Mouse (Mus musculus): ENCODE results near the gene Wfdc15b.
A peak's percentile ranks its signal among the peaks of the same experiment; 100 is the strongest.
"Not testable (repeated sequence)": the region's sequence is repeated elsewhere in the genome, so short reads cannot be mapped to it uniquely, and the experiment has no call there.

Wfdc15b gene

DNA sequence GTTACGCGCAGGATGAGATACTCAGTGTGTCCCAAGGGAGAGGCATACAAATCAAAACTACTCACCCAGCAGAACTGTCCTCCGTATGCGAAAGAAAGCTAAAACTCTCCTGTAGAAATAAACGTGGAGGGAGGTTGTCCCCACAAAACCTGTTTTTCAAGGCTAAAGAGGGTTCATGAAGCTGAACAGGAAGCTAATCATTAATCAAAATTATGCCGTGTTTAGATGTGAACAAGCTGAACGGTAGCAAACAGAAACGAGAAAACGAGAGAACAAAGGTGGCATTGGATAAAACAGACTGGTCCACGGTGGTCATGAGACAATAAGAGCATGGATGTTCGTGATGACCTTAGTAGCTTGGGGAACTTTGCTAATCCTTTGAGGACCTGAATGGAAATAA lies at the start of gene Wfdc15b:
Wfdc15b (minus strand) TSS at position 139 of the 400 bp plus-strand sequence.
- DNase-seq: no peak

DNA sequence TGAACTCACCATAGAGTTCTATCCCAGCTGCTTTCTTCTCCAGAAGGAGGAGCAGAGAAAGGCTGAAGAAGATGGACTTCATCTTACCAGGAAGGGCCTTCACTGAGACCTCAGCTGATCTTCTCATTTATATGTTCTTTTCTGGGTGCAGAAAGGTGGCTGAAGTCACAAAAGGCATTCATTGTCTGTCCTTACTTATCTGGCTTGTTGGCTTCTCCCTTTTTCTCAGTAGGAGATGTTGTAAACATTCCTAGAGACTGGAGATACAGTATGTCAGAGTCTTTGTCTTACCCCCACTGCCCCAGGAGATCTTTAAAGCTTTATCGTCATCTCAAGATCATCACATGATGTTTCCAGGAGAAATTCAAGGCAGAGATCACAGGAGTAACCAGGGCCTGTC lies 35.1 kb upstream of the Wfdc15b start, which contains the start of gene Svs3b:
Svs3b (minus strand) TSS at position 101 of the 400 bp plus-strand sequence.
- not testable (repeated sequence) for DNase-seq

DNA sequence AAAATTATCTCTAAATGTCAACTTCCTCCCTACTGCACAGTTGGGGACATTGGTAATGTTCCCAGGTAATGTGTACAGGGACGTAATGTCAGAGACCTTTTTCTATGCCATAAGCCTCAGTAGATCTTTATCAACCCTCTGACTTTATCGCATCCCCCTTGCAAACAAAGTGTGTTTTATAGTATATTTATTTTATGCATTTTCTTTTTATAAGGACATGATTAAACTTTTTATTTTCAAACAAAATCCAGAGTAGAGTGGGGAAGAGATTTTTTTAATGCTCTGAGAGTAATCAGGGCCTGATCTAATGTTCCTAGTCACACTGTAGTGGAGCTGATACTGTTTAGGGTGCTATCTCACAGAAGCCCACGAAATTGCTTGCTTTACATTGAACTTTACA lies 16.9 kb upstream of the Wfdc15b start, which contains the start of gene Svs2:
Svs2 (minus strand) TSS at position 101 of the 400 bp plus-strand sequence.
- DNase-seq: no peak

DNA sequence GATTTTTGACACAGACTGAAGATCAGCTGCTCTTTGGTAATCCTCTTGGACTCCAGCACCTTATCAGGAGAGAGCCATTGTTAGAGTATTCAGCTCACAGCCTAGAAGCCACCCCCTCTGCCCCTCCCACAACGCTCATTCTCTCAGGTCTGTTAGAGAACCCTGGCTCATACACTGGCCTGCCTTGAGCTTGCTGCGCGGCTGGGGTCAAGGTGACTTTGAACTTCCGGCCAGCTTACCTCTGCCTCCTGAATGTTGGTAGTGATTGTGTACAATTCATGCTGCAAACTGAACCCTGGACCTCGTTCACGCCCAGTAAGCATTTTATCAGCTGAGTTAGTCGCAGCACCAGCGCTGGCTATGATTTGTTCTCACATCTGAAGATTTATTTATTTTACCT lies 11.2 kb upstream of the Wfdc15b start:
- no peak for DNase-seq

DNA sequence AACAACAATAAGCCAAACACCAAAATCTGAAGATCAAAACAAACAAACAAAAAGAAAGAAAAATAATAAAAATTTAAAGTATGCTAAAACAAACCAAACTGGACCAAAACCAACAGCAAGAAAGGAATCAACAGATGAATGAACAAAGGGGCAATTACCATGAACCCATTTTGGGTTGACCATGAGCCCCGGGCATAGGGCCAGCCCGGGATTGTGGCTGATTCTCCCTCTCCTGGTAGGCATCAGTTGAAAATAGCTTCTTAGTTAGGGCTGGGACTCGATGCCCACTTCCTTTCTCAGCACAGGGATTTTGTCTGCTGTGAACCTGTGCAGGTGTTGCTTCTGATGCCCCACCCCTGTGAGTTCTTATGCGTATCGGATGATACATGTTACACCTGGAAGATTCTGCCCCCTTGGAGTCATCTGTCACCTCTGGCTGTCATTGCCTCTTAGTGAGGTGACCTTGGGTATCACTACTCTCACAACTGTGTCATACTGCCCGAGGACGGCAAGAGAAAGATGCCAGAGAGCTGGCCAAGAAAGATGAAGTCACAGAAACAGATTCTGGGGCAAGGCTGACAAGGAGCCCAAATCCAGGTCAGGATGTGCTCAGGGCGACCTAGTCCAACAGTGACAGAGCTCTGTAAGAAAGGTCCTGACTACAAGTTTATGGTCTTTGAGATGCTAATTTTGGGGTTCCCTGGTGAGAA lies 7.1 kb upstream of the Wfdc15b start:
- DNase-seq: no peak

DNA sequence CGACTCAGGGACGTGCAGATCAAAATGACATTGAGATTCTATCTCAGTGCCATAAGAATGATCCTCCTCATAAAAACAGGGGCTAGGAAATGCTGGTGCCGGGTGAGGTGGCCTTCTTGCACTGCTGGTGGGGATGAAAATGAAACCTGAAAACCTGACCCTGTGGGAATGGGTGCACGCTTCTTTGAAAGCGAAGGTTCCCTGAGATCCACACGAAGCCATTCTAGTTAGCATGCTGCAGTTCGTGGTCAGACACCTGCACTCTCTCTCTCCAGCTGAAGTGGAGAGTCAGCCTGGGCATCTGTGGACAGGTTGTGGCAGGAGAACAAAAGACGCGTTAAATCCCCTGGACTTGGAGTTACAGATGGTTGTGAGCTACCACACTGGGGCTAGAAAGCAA lies 2.2 kb downstream of the Wfdc15b start:
- DNase-seq: no peak

DNA sequence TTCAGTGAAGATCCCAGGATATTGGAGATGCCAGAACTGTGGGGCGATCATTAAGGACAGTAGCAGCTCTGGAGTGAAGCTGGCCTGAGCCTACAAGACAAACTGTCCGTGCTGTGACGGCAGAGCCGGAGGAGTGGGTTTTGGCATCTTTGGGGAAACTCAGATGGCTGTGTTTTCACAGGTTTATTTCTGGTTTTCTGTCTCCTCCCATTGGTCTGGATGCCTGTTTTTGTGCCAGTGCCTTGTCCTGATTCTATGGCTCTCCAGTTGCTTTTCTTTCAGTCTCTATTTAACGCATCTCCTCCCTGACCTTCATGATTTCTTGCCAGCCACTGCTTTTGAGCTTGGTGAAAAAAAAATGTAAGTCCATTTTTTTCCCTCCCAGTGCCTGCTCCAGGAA lies 8.7 kb downstream of the Wfdc15b start:
- no peak for DNase-seq

DNA sequence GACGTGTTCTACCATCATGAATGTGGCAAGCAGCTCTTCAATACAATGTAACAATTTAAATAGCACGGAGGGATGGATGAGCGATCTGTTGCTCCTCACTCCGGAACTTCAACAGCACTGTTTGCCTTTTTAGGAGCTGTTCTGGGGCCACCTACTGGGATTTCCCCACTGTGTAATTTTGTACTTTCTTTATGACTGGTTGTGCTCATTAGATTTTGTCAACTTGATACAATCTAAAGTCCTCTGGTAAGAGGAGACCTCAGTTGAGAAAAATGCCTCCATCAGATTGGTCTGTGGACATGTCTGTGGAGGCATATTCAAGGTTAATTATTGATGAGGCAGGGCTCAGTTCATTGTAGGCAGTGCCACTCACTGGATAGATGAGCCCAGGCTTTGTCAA lies 10.6 kb downstream of the Wfdc15b start:
- no peak for DNase-seq

DNA sequence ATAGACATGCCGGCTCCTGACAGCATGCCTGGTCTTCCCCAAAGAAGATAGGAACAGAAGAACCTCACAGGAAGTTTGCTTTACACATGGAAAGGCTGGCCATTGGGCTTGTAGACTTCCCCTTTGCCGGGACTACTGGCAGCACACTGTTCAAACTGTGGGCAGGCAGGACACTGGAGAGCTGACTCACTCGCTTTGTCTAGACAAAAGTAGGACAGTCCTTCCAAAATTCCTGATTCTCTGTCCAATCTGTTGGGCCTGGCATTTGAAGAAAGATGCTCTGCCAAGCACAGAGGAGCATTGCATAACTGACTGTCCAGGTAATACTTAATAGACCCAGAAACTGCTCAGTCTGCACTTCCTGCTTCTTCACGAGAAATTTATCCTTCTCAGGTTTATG lies 14.8 kb downstream of the Wfdc15b start:
- DNase-seq: no peak

DNA sequence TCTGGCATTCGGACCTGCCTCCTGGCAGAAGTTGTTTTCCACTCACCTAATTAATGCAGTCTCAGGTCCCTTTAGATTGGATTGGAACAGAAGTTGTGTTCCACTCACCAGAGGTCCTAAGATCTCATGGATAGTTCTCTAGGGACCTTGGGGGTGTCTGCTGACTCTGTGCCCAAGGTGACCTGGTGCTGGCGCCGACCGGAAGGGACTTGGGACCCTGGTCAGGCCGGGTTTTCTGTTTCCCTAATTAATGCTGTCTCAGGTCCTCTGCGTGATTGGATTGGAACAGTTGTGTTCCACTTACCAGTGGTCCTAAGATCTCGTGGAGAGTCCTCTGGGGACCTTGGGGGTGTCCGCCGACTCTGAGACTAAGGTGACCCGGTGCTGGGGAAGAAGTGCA lies 15.4 kb downstream of the Wfdc15b start:
- not testable (repeated sequence) for DNase-seq

DNA sequence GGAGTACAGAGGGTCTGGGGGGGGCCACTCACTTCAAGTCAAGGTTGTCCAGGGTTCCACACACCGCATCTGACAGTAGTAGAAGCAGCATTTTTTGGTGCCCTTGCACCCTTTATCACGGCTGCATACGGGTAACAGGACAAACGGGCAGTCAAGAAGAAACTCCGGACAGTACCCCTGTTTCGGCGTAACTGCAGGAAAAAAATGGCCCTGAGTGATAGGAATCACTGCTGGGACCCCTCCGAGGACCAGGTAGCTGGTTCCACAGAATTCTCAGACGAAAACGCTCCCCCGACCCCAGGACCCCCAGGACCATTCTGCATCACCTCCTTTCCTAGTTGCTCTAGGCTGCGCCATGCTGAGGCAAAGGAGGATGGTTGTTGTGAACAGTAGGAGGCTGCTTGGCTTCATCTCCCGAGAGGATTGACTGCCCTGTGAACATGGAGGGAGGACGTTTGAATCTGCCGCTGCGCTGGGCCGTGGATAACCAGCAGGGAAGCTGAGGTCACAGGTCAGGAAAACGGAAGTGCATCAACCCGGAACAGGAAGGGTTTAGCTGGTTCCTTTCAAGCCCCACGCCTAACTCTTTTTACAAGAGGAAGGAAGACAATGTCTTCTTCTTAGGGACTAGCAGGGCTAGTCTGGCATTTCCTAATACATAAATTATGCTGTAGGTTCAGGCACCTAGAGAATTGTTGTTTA lies 21.7 kb downstream of the Wfdc15b start, which contains the start of gene Wfdc15a:
Wfdc15a (minus strand) TSS at position 505 of the 702 bp plus-strand sequence.
- DNase-seq: no peak

DNA sequence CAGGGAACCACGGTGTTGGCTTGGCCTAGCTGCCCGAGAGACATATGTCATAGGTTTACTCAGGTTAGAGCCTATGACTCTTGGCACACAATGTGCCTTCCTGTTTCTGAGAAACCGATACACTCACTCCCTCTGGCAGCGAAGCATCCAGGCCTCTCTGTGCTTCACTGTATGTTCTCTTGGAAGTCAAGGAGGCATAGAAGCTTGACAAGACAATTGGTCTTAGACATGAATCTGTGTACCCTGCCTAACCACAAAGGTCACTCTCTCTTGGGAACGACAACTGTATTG lies 24.8 kb downstream of the Wfdc15b start:
- DNase-seq: no peak

DNA sequence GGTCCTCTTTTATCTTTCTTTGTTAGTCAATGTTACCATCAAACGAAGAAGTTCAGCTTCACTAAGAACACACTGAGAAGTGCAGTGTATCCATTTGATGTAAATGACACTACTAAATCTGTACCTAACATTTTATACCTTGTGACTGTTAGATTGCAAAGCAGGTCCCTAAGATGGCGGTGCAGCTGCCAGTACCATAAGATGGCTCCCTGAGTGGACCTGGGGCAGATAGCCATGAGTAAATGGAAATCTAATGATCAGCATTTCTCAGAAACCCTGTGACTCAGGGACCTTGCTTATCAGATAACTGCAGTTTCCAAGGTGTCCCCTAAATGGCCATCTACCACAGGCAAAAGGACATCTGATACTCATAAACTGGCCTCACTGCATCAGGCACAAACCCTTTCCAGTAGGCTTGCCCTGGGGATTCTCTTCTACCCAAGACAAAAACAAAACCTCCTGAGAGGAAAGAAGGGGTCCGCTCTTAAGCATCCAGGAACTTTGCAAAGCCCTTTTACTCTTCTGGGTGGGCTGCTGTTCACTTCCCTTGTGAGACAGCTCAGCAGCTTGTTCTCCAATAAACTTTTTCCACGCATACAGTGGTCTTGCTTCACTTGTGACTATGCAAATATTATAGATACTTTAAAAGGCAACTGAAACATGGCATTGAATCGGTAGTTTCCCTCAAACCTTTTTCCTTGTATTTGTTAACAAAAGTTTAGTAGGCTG lies 25.3 kb downstream of the Wfdc15b start:
- DNase-seq: no peak

DNA sequence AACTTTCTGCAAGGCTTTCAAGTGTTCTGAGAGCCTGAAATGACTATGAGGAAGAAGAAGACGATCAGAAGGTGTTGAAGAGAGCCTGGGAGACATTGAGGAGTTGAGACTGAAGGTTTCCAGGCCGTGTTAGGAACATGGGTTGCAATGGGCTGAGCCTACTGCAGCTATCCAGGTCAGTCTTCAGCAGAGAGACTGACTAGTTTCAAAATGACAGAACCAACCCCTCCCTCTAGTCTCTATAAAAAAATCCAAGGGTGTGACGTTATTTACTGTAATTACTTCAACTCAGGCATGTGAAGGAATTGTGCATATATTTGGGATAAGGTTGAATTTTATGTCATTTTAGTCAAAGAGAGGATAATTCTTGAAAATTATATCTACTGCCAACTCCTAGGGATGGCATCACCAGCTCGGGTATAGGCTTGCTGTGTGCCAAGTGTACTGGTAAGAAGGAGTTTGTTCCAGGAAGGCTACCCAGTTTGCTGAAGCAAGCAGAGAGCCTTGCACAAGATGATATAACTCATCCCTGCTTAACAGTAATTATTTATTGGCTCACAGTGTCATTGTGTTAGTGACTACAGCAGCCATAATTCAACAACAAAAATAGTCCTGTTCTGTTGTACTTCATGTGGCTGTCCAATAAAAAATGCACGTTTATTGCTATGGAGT lies 26.4 kb downstream of the Wfdc15b start:
- DNase-seq: no peak

DNA sequence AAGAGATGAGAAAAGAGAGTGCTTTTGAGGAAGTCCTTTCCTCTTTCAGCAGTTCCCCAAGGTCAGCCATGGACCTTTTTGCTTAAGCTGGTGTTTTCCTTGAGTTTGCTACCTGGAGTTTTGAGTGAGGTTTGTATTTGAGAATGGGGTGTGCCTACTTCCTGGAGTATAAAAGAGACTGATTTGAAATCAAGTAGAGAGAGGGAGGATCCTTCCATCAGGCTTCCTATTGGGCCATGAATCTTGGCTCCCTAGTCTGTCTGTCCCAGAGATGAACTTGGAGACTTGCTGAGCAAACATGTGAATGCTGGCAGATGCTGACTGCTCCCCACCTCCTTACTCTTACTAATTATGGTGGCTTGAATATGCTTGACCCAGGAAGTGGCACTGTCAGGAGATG lies 29.2 kb downstream of the Wfdc15b start:
- no peak for DNase-seq

DNA sequence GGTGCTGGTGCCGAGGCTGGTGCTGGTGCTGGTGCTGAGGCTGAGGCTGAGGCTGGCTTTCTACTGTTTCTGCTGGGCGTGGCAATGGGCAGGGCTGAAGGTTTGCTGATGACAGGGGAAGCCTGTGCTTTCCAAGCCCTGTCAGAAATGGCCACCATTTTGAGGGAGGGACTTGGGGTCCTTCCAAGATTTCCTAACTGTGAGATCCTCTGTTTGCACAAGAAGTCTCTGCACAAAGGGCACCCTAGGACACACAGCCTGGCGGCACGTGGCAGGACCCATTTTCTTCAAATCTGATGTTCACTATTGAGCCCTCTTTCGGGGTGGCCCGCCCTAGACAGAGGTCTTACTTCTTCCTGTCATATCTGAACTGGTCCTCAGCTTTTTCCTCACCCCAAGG lies 30.9 kb downstream of the Wfdc15b start, which contains the start of gene Wfdc12:
Wfdc12 (minus strand) TSS at position 33 of the 400 bp plus-strand sequence.
- DNase-seq: no peak

DNA sequence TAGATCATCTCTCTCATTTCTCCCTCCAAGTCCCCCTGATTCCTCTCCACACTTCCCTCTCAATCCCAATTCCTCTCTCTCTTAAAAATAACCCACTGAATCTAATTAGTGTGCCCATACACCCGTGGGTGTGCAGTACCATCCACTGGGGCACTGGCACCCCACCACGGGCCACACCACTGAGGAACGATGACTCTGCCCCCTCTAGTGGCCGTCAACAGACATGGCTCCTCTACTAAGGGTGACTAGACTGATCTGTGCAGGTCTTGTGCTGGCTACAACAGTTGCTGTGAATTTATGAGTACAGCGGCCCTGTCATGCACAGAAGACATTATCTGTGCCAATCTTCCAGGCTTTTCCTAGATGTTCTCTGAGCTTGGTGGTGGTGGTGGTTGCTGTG lies 32.7 kb downstream of the Wfdc15b start:
- no peak for DNase-seq

DNA sequence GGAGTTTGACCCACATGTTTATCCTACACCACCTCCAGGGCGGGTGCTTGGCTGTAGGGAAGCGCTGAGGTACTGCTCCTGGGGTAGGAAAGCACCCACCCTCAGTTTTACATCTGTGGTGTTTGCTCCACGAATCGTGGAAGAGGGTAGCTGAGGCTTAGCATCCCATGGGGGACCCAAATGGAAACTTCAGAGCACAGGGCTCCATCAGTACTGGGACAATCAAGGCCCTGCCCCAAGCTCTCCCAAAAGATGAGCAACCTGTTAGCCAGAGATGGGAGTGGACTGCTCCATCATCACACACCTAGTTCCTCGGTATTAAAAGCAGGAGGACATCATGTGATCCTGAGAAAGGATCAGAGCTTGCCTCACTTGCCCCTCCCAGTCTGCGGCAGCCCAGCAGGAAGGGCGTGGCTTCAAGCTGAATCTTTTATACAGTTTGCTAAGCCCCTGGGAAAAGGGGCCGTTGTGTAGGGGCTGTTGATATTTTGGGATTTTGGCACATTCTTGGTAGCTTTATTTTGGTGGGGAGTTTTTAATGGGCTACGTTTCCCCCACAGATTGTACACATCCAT lies 37.2 kb downstream of the Wfdc15b start:
- DNase-seq: no peak

DNA sequence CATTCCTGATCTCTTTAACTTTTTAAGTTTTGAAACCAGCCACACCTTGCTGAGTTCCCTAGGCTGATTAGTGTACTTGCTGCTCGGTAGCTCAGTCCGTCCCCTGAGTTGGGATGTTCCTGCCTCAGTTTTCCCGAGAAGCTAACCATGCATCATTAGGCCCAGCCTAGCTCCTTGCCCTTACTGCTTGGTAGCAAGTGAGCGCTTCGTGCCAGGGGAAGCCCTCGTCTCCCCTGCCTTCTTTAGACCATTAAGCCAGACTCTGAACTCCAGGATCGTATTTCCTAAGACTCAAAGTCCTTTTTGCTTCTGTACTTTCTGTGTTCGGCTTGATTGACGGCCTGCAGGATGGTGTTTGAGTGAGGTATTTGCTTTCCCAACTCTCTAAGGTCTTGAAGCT lies 38.1 kb downstream of the Wfdc15b start:
- no peak for DNase-seq

DNA sequence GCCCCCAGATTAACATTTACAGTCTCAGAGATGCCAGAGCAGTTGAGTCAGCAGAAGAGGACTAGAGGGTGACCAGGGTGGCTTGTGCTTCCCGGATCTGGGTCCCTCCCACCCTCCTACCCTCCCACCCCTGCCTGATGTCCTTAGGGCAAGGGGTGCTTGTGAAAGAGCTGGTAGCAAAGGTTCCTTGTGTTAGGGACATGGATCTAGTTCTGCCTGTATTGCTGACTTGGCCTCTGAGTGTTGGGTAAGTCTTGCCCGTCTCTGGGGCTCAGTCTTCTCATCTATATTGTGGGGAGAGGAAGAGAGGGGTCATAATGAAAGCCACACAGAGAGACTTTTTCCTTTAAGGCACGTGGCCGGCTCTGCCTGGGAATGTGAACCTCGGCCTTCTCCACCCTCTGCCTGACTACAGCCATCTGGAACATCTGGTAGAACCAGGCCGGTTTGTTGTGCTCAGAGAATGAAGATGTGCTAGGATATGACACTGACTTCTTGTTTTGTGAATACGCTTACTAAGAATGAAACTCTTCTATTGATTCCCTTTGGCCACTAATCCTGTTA lies 38.7 kb downstream of the Wfdc15b start, which contains the start of gene Wfdc5:
Wfdc5 (minus strand) TSS at position 51 of the 564 bp plus-strand sequence.
- DNase-seq: no peak

DNA sequence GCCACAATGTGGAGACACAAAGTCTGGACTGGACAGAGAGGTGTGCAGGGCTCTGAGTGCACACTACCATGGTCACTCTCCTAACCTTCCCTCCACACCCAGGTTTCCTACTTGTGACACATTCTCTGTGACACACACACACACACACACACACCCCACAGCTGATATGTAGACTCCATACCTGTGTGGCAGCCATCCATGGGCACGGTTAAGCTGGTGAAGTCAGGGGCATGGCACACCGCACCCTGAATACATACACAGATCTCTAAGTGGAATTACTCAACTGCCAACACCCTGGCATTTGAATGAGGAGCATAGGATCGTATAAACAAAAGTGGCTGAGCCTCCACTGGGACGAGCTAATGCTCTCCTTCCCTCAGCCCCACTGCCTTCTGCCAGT lies 40.7 kb downstream of the Wfdc15b start:
- no peak for DNase-seq

DNA sequence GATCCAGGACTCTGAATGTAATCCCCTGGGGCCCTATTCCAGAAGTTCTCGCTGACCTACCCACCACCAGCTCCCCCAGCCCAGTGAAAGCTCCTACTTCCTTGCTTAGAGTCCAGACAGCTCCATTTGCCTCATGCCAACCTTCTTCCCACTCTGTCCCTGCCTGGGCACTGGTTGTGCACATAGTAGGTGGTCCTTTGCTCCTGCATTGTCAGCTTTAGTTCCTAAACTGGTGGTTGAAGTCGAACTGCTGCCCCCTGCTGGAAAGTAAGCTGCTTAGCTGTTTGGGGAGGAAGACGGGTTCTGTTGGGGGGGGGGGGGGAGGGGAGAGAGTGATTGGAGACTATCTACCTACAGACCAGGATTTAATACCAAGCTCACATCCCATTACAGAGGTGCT lies 41.3 kb downstream of the Wfdc15b start:
- peak; percentile 38 for DNase-seq

Measured in right cerebral cortex, postnatal 14 days (tissue).